9 mouse cellular contexts compared by ENCODE assay signal in genomic region chr15:102167620-102168021, GRCm38 (mm10). TPM values are rescaled to one million over a fixed set of nuclear protein-coding genes. Genes with fewer than 3 reads are reported as not detected.
A peak's percentile ranks its signal among the peaks of the same experiment; 100 is the strongest.
DNase-seq lines count a peak whose midpoint lies in the region; ATAC-seq and TF ChIP-seq lines count a peak whose summit lies in the region.
"Had no signal": no experiment of that assay in that cellular context is flagged by ENCODE, and none has a peak within 500 bp of the region (broad histone marks: within the 10 kb centered on the region; RNA-seq: fewer than 3 reads in every experiment).

No protein-coding gene starts in this region.

- H3K4me1 ChIP-seq in kidney, embryonic 16.5 days (ENCODE audit: insufficient read depth, low read length), result peaks cover 30% of the 10 kb centered on the region
- peaks cover 8% of the 10 kb centered on the region; the same call in 1 of the 2 replicates for H3K4me1 ChIP-seq in intestine, embryonic 15.5 days (replicated peaks)

- H3K9ac ChIP-seq in kidney, embryonic 16.5 days (replicated peaks; ENCODE audit: low read length), result no peak overlapping the region
- H3K9ac ChIP-seq in intestine, embryonic 15.5 days, result no peak overlapping the region

- no peak overlapping the region for H3ac ChIP-seq in myocyte (ENCODE audit: control insufficient read depth, insufficient read length)

- no peaks in the 10 kb centered on the region for H3K9me3 ChIP-seq in kidney, embryonic 16.5 days (ENCODE audit: low read length)
- H3K9me3 ChIP-seq in intestine, embryonic 15.5 days, result no peaks in the 10 kb centered on the region

- H3K79me2 ChIP-seq in myocyte (ENCODE audit: control insufficient read depth, insufficient read depth), result no peaks in the 10 kb centered on the region

- H3K36me3 ChIP-seq in kidney, embryonic 16.5 days (ENCODE audit: insufficient read depth, low read length), result no peaks in the 10 kb centered on the region
- H3K36me3 ChIP-seq in intestine, embryonic 15.5 days, result no peaks in the 10 kb centered on the region
- H3K36me3 ChIP-seq in myocyte (ENCODE audit: control insufficient read depth, insufficient read depth), result no peaks in the 10 kb centered on the region

- no peak overlapping the region for H3K4me3 ChIP-seq in kidney, embryonic 16.5 days (ENCODE audit: low read length)
- no peak overlapping the region for H3K4me3 ChIP-seq in intestine, embryonic 15.5 days (replicated peaks)
- no peak overlapping the region for H3K4me3 ChIP-seq in myocyte

- H3K4me2 ChIP-seq in kidney, embryonic 16.5 days (replicated peaks; ENCODE audit: low read depth, low read length), result no peak overlapping the region
- no peak overlapping the region for H3K4me2 ChIP-seq in intestine, embryonic 15.5 days (replicated peaks)
- peak overlapping the region; percentile 55 for H3K4me2 ChIP-seq in myocyte (ENCODE audit: low read depth)

- ATAC-seq in kidney, embryonic 16.5 days (ENCODE audit: low FRiP score, low TSS enrichment), result peak; percentile 83
- peak; percentile 39; the same call in 1 of the 2 replicates for ATAC-seq in intestine, embryonic 15.5 days

- peak overlapping the region; percentile 54; the same call in 1 of the 2 replicates for H3K27ac ChIP-seq in kidney, embryonic 16.5 days (ENCODE audit: low read length)
- H3K27ac ChIP-seq in intestine, embryonic 15.5 days, result peak overlapping the region; percentile 15; the same call in 1 of the 2 replicates

- no peak for DNase-seq in kidney, adult 11 months
- DNase-seq in adrenal gland, postnatal 14 days, result peak; percentile 73
- DNase-seq in ovary, postnatal 10 days (ENCODE audit: low spot score), result no peak
- no peak for DNase-seq in cerebellum, postnatal 10 days
- DNase-seq: cerebellum, postnatal 25 days had no signal

- 13% methylated on average over 6 of the region's 6 CpGs for WGBS in kidney, embryonic 16.5 days
- WGBS in intestine, embryonic 15.5 days, result 33% methylated on average over 6 of the region's 6 CpGs

- H3K27me3 ChIP-seq in kidney, embryonic 16.5 days (ENCODE audit: insufficient read depth, low read length), result no peaks in the 10 kb centered on the region
- H3K27me3 ChIP-seq in intestine, embryonic 15.5 days (replicated peaks), result no peaks in the 10 kb centered on the region
- H3K27me3 ChIP-seq in myocyte (ENCODE audit: control insufficient read depth, insufficient read depth, insufficient read length), result no peaks in the 10 kb centered on the region

- TF ChIP-seq POLR2A in myocyte (IDR thresholded peaks at IDR 0.05; ENCODE audit: insufficient read length, low read depth), result no peak

TF ChIP-seq in myocyte, 11 proteins besides CTCF, POLR2A, EP300 and RAD21:
- no peak for TF ChIP-seq SRF (IDR thresholded peaks at IDR 0.05; ENCODE audit: control insufficient read depth, insufficient read length, low read depth)
- peak in 2 of 3 experiments; percentile 61 for TF ChIP-seq MYOD1 (IDR thresholded peaks at IDR 0.05; ENCODE audit: control insufficient read depth in 1 of 3, insufficient read length in 2 of 3, low read depth in 2 of 3)
- TF ChIP-seq TCF12 (IDR thresholded peaks at IDR 0.05; ENCODE audit: insufficient read depth, poor library complexity, severe bottlenecking), result no peak
- no peak for TF ChIP-seq USF1 (IDR thresholded peaks at IDR 0.05; ENCODE audit: low read depth)
- no peak for TF ChIP-seq CEBPB (IDR thresholded peaks at IDR 0.05; ENCODE audit: insufficient read depth, poor library complexity, severe bottlenecking)
- peak in 1 of 3 experiments; percentile 26 for TF ChIP-seq MYOG (IDR thresholded peaks at IDR 0.05; ENCODE audit: control insufficient read depth in 1 of 3, insufficient read depth in 1 of 3, insufficient read length in 2 of 3, low read depth in 2 of 3)

RNA-seq across cellular contexts. Expression of gene Soat2, which starts 17.3 kb away (rescaled TPM):
- polyA plus RNA-seq in kidney, embryonic 16.5 days (2015; fragmentation: Nextera tagmentation; extraction: Ambion mirVana), result 0.40 and 0.41 TPM in 2 replicates
- total RNA-seq in adrenal gland, postnatal 14 days (2021), result 0.26 and 4.7 TPM in 2 replicates
- polyA plus RNA-seq in intestine, embryonic 15.5 days (2015; fragmentation: Nextera tagmentation; extraction: Ambion mirVana), result 12.0 and 14.3 TPM in 2 replicates
- polyA plus RNA-seq in myocyte (2012; fragmentation: generic; extraction: Trizol), result 0.43 TPM

RNA-seq across cellular contexts. Expression of gene Igfbp6, which starts 23.5 kb away (rescaled TPM):
- polyA plus RNA-seq in kidney, embryonic 16.5 days (2015; fragmentation: Nextera tagmentation; extraction: Ambion mirVana), result 33.0 and 33.9 TPM in 2 replicates
- total RNA-seq in adrenal gland, postnatal 14 days (2021), result 45.7 and 48.0 TPM in 2 replicates
- 10.9 and 12.7 TPM in 2 replicates for polyA plus RNA-seq in intestine, embryonic 15.5 days (2015; fragmentation: Nextera tagmentation; extraction: Ambion mirVana)
- 182 TPM for polyA plus RNA-seq in myocyte (2012; fragmentation: generic; extraction: Trizol)
- total RNA-seq: granulocyte monocyte progenitor cell, adult 5-6 weeks had no signal

RNA-seq across cellular contexts. Expression of gene Spryd3, which starts 31.6 kb away (rescaled TPM):
- polyA plus RNA-seq in kidney, embryonic 16.5 days (2015; fragmentation: Nextera tagmentation; extraction: Ambion mirVana), result 19.0 and 22.4 TPM in 2 replicates
- total RNA-seq in adrenal gland, postnatal 14 days (2021), result 23.3 and 30.8 TPM in 2 replicates
- polyA plus RNA-seq in intestine, embryonic 15.5 days (2015; fragmentation: Nextera tagmentation; extraction: Ambion mirVana), result 20.7 and 24.3 TPM in 2 replicates
- polyA plus RNA-seq in myocyte (2012; fragmentation: generic; extraction: Trizol), result 51.0 TPM

RNA-seq across cellular contexts. Expression of gene Zfp740, which starts 35.4 kb away (rescaled TPM):
- polyA plus RNA-seq in kidney, embryonic 16.5 days (2015; fragmentation: Nextera tagmentation; extraction: Ambion mirVana), result 82.1 and 88.7 TPM in 2 replicates
- 58.4 and 83.0 TPM in 2 replicates for total RNA-seq in adrenal gland, postnatal 14 days (2021)
- 41.3 and 44.1 TPM in 2 replicates for polyA plus RNA-seq in intestine, embryonic 15.5 days (2015; fragmentation: Nextera tagmentation; extraction: Ambion mirVana)
- polyA plus RNA-seq in myocyte (2012; fragmentation: generic; extraction: Trizol), result 42.3 TPM

RNA-seq across cellular contexts. Expression of gene Csad, which starts 36.9 kb away (rescaled TPM):
- polyA plus RNA-seq in kidney, embryonic 16.5 days (2015; fragmentation: Nextera tagmentation; extraction: Ambion mirVana), result 131 and 153 TPM in 2 replicates
- total RNA-seq in adrenal gland, postnatal 14 days (2021), result 115 and 120 TPM in 2 replicates
- polyA plus RNA-seq in intestine, embryonic 15.5 days (2015; fragmentation: Nextera tagmentation; extraction: Ambion mirVana), result 45.8 and 49.3 TPM in 2 replicates
- polyA plus RNA-seq in myocyte (2012; fragmentation: generic; extraction: Trizol), result 18.8 TPM
